Comparison of ENCODE assay signal across 8 mouse cellular contexts in genomic region chr5:134394624-134395023, GRCm38 (mm10).
DNase-seq lines count a peak whose midpoint lies in the region; ATAC-seq and TF ChIP-seq lines count a peak whose summit lies in the region.

No protein-coding gene starts in this region.

- peak; percentile 68 for ATAC-seq in embryonic facial prominence, embryonic 15.5 days (ENCODE audit: insufficient number of reproducible peaks, low FRiP score, low TSS enrichment, low read depth)
- ATAC-seq in hindbrain, postnatal 0 days: peak; percentile 18; the same call in 1 of the 2 replicates
- peak; percentile 77 for ATAC-seq in liver, embryonic 12.5 days
- no peak; the same call in 1 of the 2 replicates for ATAC-seq in forebrain, embryonic 15.5 days (replicated peaks)

- no peak overlapping the region for H3K4me3 ChIP-seq in embryonic facial prominence, embryonic 15.5 days (replicated peaks)
- H3K4me3 ChIP-seq in hindbrain, postnatal 0 days (ENCODE audit: low read length): no peak overlapping the region
- 0 out of 2 replicates have a peak overlapping the region, but pooled peaks have one; percentile 4 for H3K4me3 ChIP-seq in liver, embryonic 12.5 days
- no peak overlapping the region for H3K4me3 ChIP-seq in forebrain, embryonic 15.5 days

- WGBS in embryonic facial prominence, embryonic 15.5 days: 21% methylated on average over 10 of the region's 10 CpGs
- WGBS in hindbrain, postnatal 0 days: 54% methylated on average over 10 of the region's 10 CpGs
- WGBS in liver, embryonic 12.5 days (ENCODE audit: insufficient replicate concordance): 15% methylated on average over 10 of the region's 10 CpGs
- 61% methylated on average over 10 of the region's 10 CpGs for WGBS in forebrain, embryonic 15.5 days

- peak; percentile 61 to 76 for DNase-seq in spleen, postnatal 4 days (ENCODE audit: low spot score in 2 of 2)
- no peak for DNase-seq in spleen, adult 18-20 months
- no peak for DNase-seq in hindbrain, postnatal 0 days (ENCODE audit: low spot score)
- peak; percentile 16 for DNase-seq in splenic B cell, adult 2 months (ENCODE audit: low read depth, low spot score)
- no peak for DNase-seq in urinary bladder, adult 18-20 months (ENCODE audit: low spot score in 2 of 2)

- peak overlapping the region; percentile 91 for H3K27ac ChIP-seq in embryonic facial prominence, embryonic 15.5 days (replicated peaks)
- no peak overlapping the region for H3K27ac ChIP-seq in hindbrain, postnatal 0 days
- H3K27ac ChIP-seq in liver, embryonic 12.5 days: peak overlapping the region; percentile 78
- no peak overlapping the region for H3K27ac ChIP-seq in forebrain, embryonic 15.5 days (replicated peaks)

- no peaks in the 10 kb centered on the region for H3K9me3 ChIP-seq in embryonic facial prominence, embryonic 15.5 days (replicated peaks)
- no peaks in the 10 kb centered on the region for H3K9me3 ChIP-seq in hindbrain, postnatal 0 days (ENCODE audit: low read length)
- no peaks in the 10 kb centered on the region for H3K9me3 ChIP-seq in liver, embryonic 12.5 days (replicated peaks)
- no peaks in the 10 kb centered on the region for H3K9me3 ChIP-seq in forebrain, embryonic 15.5 days

- no peak overlapping the region for H3K9ac ChIP-seq in embryonic facial prominence, embryonic 15.5 days
- no peak overlapping the region for H3K9ac ChIP-seq in hindbrain, postnatal 0 days (replicated peaks; ENCODE audit: low read length)
- H3K9ac ChIP-seq in liver, embryonic 12.5 days: peak overlapping the region; percentile 27; the same call in 1 of the 2 replicates
- H3K9ac ChIP-seq in forebrain, embryonic 15.5 days (replicated peaks): no peak overlapping the region

- no peak overlapping the region for H3K4me2 ChIP-seq in embryonic facial prominence, embryonic 15.5 days (replicated peaks)
- no peak overlapping the region for H3K4me2 ChIP-seq in hindbrain, postnatal 0 days (ENCODE audit: low read depth, low read length)
- peak overlapping the region; percentile 58 for H3K4me2 ChIP-seq in liver, embryonic 12.5 days
- no peak overlapping the region for H3K4me2 ChIP-seq in forebrain, embryonic 15.5 days (replicated peaks)

- no peak for TF ChIP-seq CTCF in hindbrain, postnatal 0 days (IDR thresholded peaks at IDR 0.05; ENCODE audit: low read depth)

- peaks cover 31% of the 10 kb centered on the region for H3K4me1 ChIP-seq in embryonic facial prominence, embryonic 15.5 days
- H3K4me1 ChIP-seq in hindbrain, postnatal 0 days (ENCODE audit: insufficient read depth, low read length): no peaks in the 10 kb centered on the region
- peaks cover 28% of the 10 kb centered on the region for H3K4me1 ChIP-seq in liver, embryonic 12.5 days
- 0 out of 2 replicates have a peak, but pooled peaks cover 4% of the 10 kb centered on the region for H3K4me1 ChIP-seq in forebrain, embryonic 15.5 days

- no peaks in the 10 kb centered on the region for H3K27me3 ChIP-seq in embryonic facial prominence, embryonic 15.5 days
- no peaks in the 10 kb centered on the region for H3K27me3 ChIP-seq in hindbrain, postnatal 0 days (ENCODE audit: insufficient read depth, low read length)
- H3K27me3 ChIP-seq in liver, embryonic 12.5 days (replicated peaks): no peaks in the 10 kb centered on the region
- H3K27me3 ChIP-seq in splenic B cell, adult 2 months (ENCODE audit: control insufficient read depth, insufficient read depth, low read length, poor library complexity, severe bottlenecking): no peaks in the 10 kb centered on the region
- H3K27me3 ChIP-seq in forebrain, embryonic 15.5 days: no peaks in the 10 kb centered on the region

- peaks cover 82% of the 10 kb centered on the region for H3K36me3 ChIP-seq in embryonic facial prominence, embryonic 15.5 days
- H3K36me3 ChIP-seq in hindbrain, postnatal 0 days (ENCODE audit: insufficient read depth, low read length): peaks cover 65% of the 10 kb centered on the region
- peaks cover 63% of the 10 kb centered on the region for H3K36me3 ChIP-seq in liver, embryonic 12.5 days
- H3K36me3 ChIP-seq in splenic B cell, adult 2 months (ENCODE audit: control insufficient read depth, insufficient read depth, low read length, poor library complexity, severe bottlenecking): no peaks in the 10 kb centered on the region
- H3K36me3 ChIP-seq in forebrain, embryonic 15.5 days: peaks cover 78% of the 10 kb centered on the region

Comparison
In these comparisons a context has a peak if more than half of its experiments do, and no peak if none do; other contexts are left out.
1. DNase-seq: peak in spleen, postnatal 4 days (2 of 2) and splenic B cell, adult 2 months (single experiment); none in spleen, adult 18-20 months (0 of 2), hindbrain, postnatal 0 days (single experiment) and urinary bladder, adult 18-20 months (0 of 2).
2. H3K27ac ChIP-seq: peak in embryonic facial prominence, embryonic 15.5 days (single experiment) and liver, embryonic 12.5 days (single experiment); none in hindbrain, postnatal 0 days (single experiment) and forebrain, embryonic 15.5 days (single experiment).